Mouse (Mus musculus) kidney, embryonic 16.5 days (tissue): Measurements from ENCODE around the gene Casc1. TPM values are rescaled to one million over a fixed set of nuclear protein-coding genes. Genes with fewer than 3 reads are reported as not detected.

Experiments
- ATAC-seq: fragments of 200-750 bp; cut with Nextera tagmentation; 2 replicates; pipeline ENCODE4 v1.8.0; 2017; ENCODE audit warnings: moderate TSS enrichment; ENCODE audit not compliant: low FRiP score, low TSS enrichment
- H3K27ac ChIP-seq: fragments of 300-500 bp; sonication (generic); 2 replicates; pipeline ENCODE4 v1.5.1; 2014; ENCODE audit warnings: low read length
- H3K27me3 ChIP-seq: fragments of 300-500 bp; sonication (generic); 2 replicates; pipeline ENCODE4 v1.6.1; 2014; ENCODE audit warnings: low read length, control low read depth, mixed read lengths; ENCODE audit not compliant: insufficient read depth
- H3K36me3 ChIP-seq: fragments of 300-500 bp; sonication (generic); 2 replicates; pipeline ENCODE4 v1.6.1; 2014; ENCODE audit warnings: low read length, control low read depth, mixed read lengths; ENCODE audit not compliant: insufficient read depth
- H3K4me1 ChIP-seq: fragments of 300-500 bp; sonication (generic); 2 replicates; pipeline ENCODE4 v1.6.1; 2014; ENCODE audit warnings: low read length, control low read depth, mixed read lengths; ENCODE audit not compliant: insufficient read depth
- H3K4me2 ChIP-seq: fragments of 300-500 bp; sonication (generic); replicated peaks from 2 replicates; pipeline ENCODE4 v1.6.1; 2014; ENCODE audit warnings: low read depth, low read length
- H3K4me3 ChIP-seq: fragments of 300-500 bp; sonication (generic); 2 replicates; pipeline ENCODE4 v1.5.1; 2014; ENCODE audit warnings: mild to moderate bottlenecking, low read length
- H3K9ac ChIP-seq: fragments of 300-500 bp; sonication (generic); replicated peaks from 2 replicates; pipeline ENCODE4 v1.6.1; 2014; ENCODE audit warnings: low read length
- H3K9me3 ChIP-seq: fragments of 300-500 bp; sonication (generic); 2 replicates; pipeline ENCODE4 v1.6.1; 2016; ENCODE audit warnings: low read length, control low read depth
- whole genome bisulfite sequencing: fragments of 180-500 bp; shearing (Covaris S2); extraction: QIAGEN DNeasy Blood & Tissue Kit; methylation state at CpG from one replicate; pipeline ENCODE4 v1.1.7; 2014; 5-methylcytosine and 5-hydroxymethylcytosine counted together
- polyA plus RNA-seq: library from polyadenylated mRNA; unstranded; fragments of >200 nt; fragmentation: Nextera tagmentation; extraction: Ambion mirVana; gene quantifications from 2 replicates; pipeline ENCODE4 v1.2.1, GENCODE M21; 2015

Casc1 gene
- polyA plus RNA-seq, 1 experiment from 2014 or later: 0.71 TPM

DNA sequence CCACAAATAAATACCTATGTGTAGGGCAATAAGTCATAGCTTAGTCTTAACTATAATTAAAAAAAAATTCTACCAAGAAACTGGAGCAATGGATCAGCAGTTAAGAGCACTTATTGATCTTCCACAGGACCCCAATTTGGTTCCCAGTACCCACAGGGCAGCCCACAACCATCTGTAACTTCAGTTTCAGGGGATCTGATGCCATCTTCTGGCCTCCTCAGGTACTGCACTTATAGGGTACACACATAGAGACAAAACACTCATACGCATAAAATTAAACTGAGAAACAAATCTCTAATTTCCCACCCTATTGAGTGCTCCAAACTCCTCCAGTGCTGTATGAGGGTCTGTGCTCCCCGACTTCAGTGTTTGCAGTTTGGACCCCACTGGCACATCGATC lies 83.2 kb downstream of the Casc1 start:
- Histone ChIP-seq H3K4me2 (no peak overlapping the region), H3K4me1 (peaks cover 11% of the 10 kb centered on the region), H3K9me3 (no peaks in the 10 kb centered on the region), H3K27me3 (no peaks in the 10 kb centered on the region), H3K4me3 (no peak overlapping the region), H3K9ac (no peak overlapping the region), H3K27ac (no peak overlapping the region), H3K36me3 (no peaks in the 10 kb centered on the region)
- 98% methylated on average over 3 of the region's 3 CpGs for WGBS
- ATAC-seq: no peak

- peaks cover 21% of the 10 kb centered on the region for H3K4me1 ChIP-seq
- ATAC-seq: peak; percentile 67
- no peak overlapping the region for H3K4me3 ChIP-seq
- no peaks in the 10 kb centered on the region for H3K9me3 ChIP-seq
- no peaks in the 10 kb centered on the region for H3K27me3 ChIP-seq
- H3K4me2 ChIP-seq: no peak overlapping the region
- 34% methylated on average over 7 of the region's 7 CpGs for WGBS
- peak overlapping the region; percentile 36; the same call in 1 of the 2 replicates for H3K27ac ChIP-seq
- no peaks in the 10 kb centered on the region for H3K36me3 ChIP-seq
- H3K9ac ChIP-seq: no peak overlapping the region
These were observed 85.2 kb downstream of the Casc1 start for GRCm38 (mm10) chr6:145125591-145126113.

Other genes with a start within 250 kb of the Casc1 start
- gene Bcat1, start 134.8 kb downstream of the Casc1 start, polyA plus RNA-seq: 7.1 and 9.2 TPM in 2 replicates
- 1.2 and 1.8 TPM in 2 replicates for gene Lrmp, start 95.4 kb downstream of the Casc1 start, polyA plus RNA-seq
- 42.4 and 46.0 TPM in 2 replicates for gene Etfrf1, start 129 bp upstream of the Casc1 start, polyA plus RNA-seq
- 68.1 and 68.9 TPM in 2 replicates for gene Kras, start 39.2 kb upstream of the Casc1 start, polyA plus RNA-seq